Mouse (Mus musculus): Measurements from ENCODE around the gene Scaf11. TPM values are rescaled to one million over a fixed set of nuclear protein-coding genes. Genes with fewer than 3 reads are reported as not detected.

Scaf11 gene
- polyA plus RNA-seq, 1 experiment: 32.1 TPM

GRCm38 (mm10) chr15:96474325-96474955, 13.8 kb upstream of the Scaf11 start:
- TF ChIP-seq POLR2A (IDR thresholded peaks at IDR 0.05; ENCODE audit: borderline replicate concordance, control insufficient read depth, low read depth, low read length) (no peak), CTCF (IDR thresholded peaks at IDR 0.05; ENCODE audit: control insufficient read depth, insufficient read depth, low read length) (no peak)
- 18% methylated on average over 20 of the region's 20 CpGs for WGBS
- peak overlapping the region; percentile 70 for H3K27ac ChIP-seq (ENCODE audit: control insufficient read depth, insufficient read depth, low read depth, low read length, poor library complexity)
- H3K4me1 ChIP-seq (ENCODE audit: control insufficient read depth, insufficient read depth, low read length): no peaks in the 10 kb centered on the region; the same call in 1 of the 2 replicates
- peak overlapping the region; percentile 9 for H3K4me3 ChIP-seq (replicated peaks; ENCODE audit: control insufficient read depth, low read depth, low read length)

GRCm38 (mm10) chr15:96473920-96474319, 13.3 kb upstream of the Scaf11 start:
- 89% methylated on average over 15 of the region's 15 CpGs for WGBS
- peak overlapping the region; percentile 10 for H3K4me3 ChIP-seq (replicated peaks; ENCODE audit: control insufficient read depth, low read depth, low read length)
- TF ChIP-seq POLR2A (IDR thresholded peaks at IDR 0.05; ENCODE audit: borderline replicate concordance, control insufficient read depth, low read depth, low read length) (no peak), CTCF (IDR thresholded peaks at IDR 0.05; ENCODE audit: control insufficient read depth, insufficient read depth, low read length) (no peak)
- no peaks in the 10 kb centered on the region; the same call in 1 of the 2 replicates for H3K4me1 ChIP-seq (ENCODE audit: control insufficient read depth, insufficient read depth, low read length)
- H3K27ac ChIP-seq (ENCODE audit: control insufficient read depth, insufficient read depth, low read depth, low read length, poor library complexity): peak overlapping the region; percentile 63

GRCm38 (mm10) chr15:96468316-96468715, 7.7 kb upstream of the Scaf11 start:
- WGBS: 67% methylated on average over 2 of the region's 2 CpGs
- TF ChIP-seq CTCF (IDR thresholded peaks at IDR 0.05; ENCODE audit: control insufficient read depth, insufficient read depth, low read length): no peak
- TF ChIP-seq POLR2A (IDR thresholded peaks at IDR 0.05; ENCODE audit: borderline replicate concordance, control insufficient read depth, low read depth, low read length): no peak
- Histone ChIP-seq H3K27ac (ENCODE audit: control insufficient read depth, insufficient read depth, low read depth, low read length, poor library complexity) (peak overlapping the region; percentile 54), H3K4me3 (replicated peaks; ENCODE audit: control insufficient read depth, low read depth, low read length) (no peak overlapping the region), H3K4me1 (ENCODE audit: control insufficient read depth, insufficient read depth, low read length) (no peaks in the 10 kb centered on the region; the same call in 1 of the 2 replicates)

GRCm38 (mm10) chr15:96467844-96468243, 7.2 kb upstream of the Scaf11 start:
- WGBS: 71% methylated on average over 5 of the region's 5 CpGs
- TF ChIP-seq POLR2A (IDR thresholded peaks at IDR 0.05; ENCODE audit: borderline replicate concordance, control insufficient read depth, low read depth, low read length) (no peak), CTCF (IDR thresholded peaks at IDR 0.05; ENCODE audit: control insufficient read depth, insufficient read depth, low read length) (no peak)
- no peaks in the 10 kb centered on the region; the same call in 1 of the 2 replicates for H3K4me1 ChIP-seq (ENCODE audit: control insufficient read depth, insufficient read depth, low read length)
- no peak overlapping the region for H3K4me3 ChIP-seq (replicated peaks; ENCODE audit: control insufficient read depth, low read depth, low read length)
- no peak overlapping the region for H3K27ac ChIP-seq (ENCODE audit: control insufficient read depth, insufficient read depth, low read depth, low read length, poor library complexity)

GRCm38 (mm10) chr15:96466362-96466903, 5.8 kb upstream of the Scaf11 start:
- Histone ChIP-seq H3K27ac (ENCODE audit: control insufficient read depth, insufficient read depth, low read depth, low read length, poor library complexity) (no peak overlapping the region; the same call in 1 of the 2 replicates), H3K4me3 (replicated peaks; ENCODE audit: control insufficient read depth, low read depth, low read length) (no peak overlapping the region), H3K4me1 (ENCODE audit: control insufficient read depth, insufficient read depth, low read length) (no peaks in the 10 kb centered on the region; the same call in 1 of the 2 replicates)
- WGBS: 73% methylated on average over 13 of the region's 13 CpGs
- TF ChIP-seq CTCF (IDR thresholded peaks at IDR 0.05; ENCODE audit: control insufficient read depth, insufficient read depth, low read length) (no peak), POLR2A (IDR thresholded peaks at IDR 0.05; ENCODE audit: borderline replicate concordance, control insufficient read depth, low read depth, low read length) (no peak)

GRCm38 (mm10) chr15:96465076-96465475, 4.4 kb upstream of the Scaf11 start:
- WGBS: 89% methylated on average over 11 of the region's 11 CpGs

GRCm38 (mm10) chr15:96463821-96464220, 3.2 kb upstream of the Scaf11 start:
- H3K4me1 ChIP-seq (ENCODE audit: control insufficient read depth, insufficient read depth, low read length): no peaks in the 10 kb centered on the region; the same call in 1 of the 2 replicates
- 94% methylated on average over 15 of the region's 15 CpGs for WGBS
- no peak overlapping the region for H3K27ac ChIP-seq (ENCODE audit: control insufficient read depth, insufficient read depth, low read depth, low read length, poor library complexity)
- TF ChIP-seq CTCF (IDR thresholded peaks at IDR 0.05; ENCODE audit: control insufficient read depth, insufficient read depth, low read length) (no peak), POLR2A (IDR thresholded peaks at IDR 0.05; ENCODE audit: borderline replicate concordance, control insufficient read depth, low read depth, low read length) (no peak)
- H3K4me3 ChIP-seq (replicated peaks; ENCODE audit: control insufficient read depth, low read depth, low read length): no peak overlapping the region

More at GRCm38 (mm10) chr15:96465076-96465475, 4.4 kb upstream of the Scaf11 start:
- Histone ChIP-seq H3K4me1 (ENCODE audit: control insufficient read depth, insufficient read depth, low read length) (no peaks in the 10 kb centered on the region; the same call in 1 of the 2 replicates), H3K27ac (ENCODE audit: control insufficient read depth, insufficient read depth, low read depth, low read length, poor library complexity) (no peak overlapping the region), H3K4me3 (replicated peaks; ENCODE audit: control insufficient read depth, low read depth, low read length) (no peak overlapping the region)
- TF ChIP-seq CTCF (IDR thresholded peaks at IDR 0.05; ENCODE audit: control insufficient read depth, insufficient read depth, low read length) (no peak), POLR2A (IDR thresholded peaks at IDR 0.05; ENCODE audit: borderline replicate concordance, control insufficient read depth, low read depth, low read length) (no peak)

- TF ChIP-seq CTCF (IDR thresholded peaks at IDR 0.05; ENCODE audit: control insufficient read depth, insufficient read depth, low read length): no peak
- TF ChIP-seq POLR2A (IDR thresholded peaks at IDR 0.05; ENCODE audit: borderline replicate concordance, control insufficient read depth, low read depth, low read length): no peak
- WGBS: 87% methylated on average over 3 of the region's 3 CpGs
- no peak overlapping the region for H3K27ac ChIP-seq (ENCODE audit: control insufficient read depth, insufficient read depth, low read depth, low read length, poor library complexity)
Measured at GRCm38 (mm10) chr15:96462611-96463010, 2.0 kb upstream of the Scaf11 start.

More at GRCm38 (mm10) chr15:96462611-96463010, 2.0 kb upstream of the Scaf11 start:
- H3K4me3 ChIP-seq (replicated peaks; ENCODE audit: control insufficient read depth, low read depth, low read length): no peak overlapping the region
- H3K4me1 ChIP-seq (ENCODE audit: control insufficient read depth, insufficient read depth, low read length): no peaks in the 10 kb centered on the region; the same call in 1 of the 2 replicates

Measured in bone marrow, adult 2 months (tissue).